Mouse (Mus musculus): Measurements from ENCODE around the gene Sned1. TPM values are rescaled to one million over a fixed set of nuclear protein-coding genes. Genes with fewer than 3 reads are reported as not detected.

Sned1 gene
- polyA plus RNA-seq, 1 experiment from 2014 or later: 17.9 TPM

DNA sequence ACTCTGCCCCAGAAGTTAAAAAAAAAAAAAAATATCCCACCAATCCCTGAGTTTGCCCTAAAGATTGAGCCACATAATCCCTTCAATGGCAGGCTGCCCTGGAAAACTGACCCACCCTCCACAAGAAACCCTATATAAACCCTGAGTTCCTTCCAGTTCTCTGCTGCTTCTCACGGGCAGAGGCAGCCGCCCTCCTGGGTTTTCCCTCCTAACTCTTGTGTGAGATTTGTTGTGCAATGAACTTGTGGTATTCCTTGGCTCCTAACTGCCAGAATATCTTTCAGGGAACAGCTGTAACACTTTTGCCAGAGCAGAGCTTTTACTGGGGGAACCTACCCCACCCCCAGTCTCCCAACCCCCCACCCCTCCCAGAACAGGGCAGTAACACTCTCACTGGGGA lies 16.9 kb downstream of the Sned1 start:
- no peak overlapping the region for H3K9ac ChIP-seq (ENCODE audit: low read depth, low read length)
- 28% methylated on average over 2 of the region's 2 CpGs for whole genome bisulfite sequencing
- no peak overlapping the region for H3K4me2 ChIP-seq (replicated peaks; ENCODE audit: low read depth, low read length)
- no peaks in the 10 kb centered on the region for H3K27me3 ChIP-seq (ENCODE audit: control insufficient read depth, insufficient read depth, low read length)
- no peaks in the 10 kb centered on the region for H3K4me1 ChIP-seq (ENCODE audit: control insufficient read depth, insufficient read depth, low read length)
- no peak for ATAC-seq (ENCODE audit: low FRiP score, low TSS enrichment)
- H3K27ac ChIP-seq (ENCODE audit: low read depth, low read length): no peak overlapping the region
- H3K36me3 ChIP-seq (ENCODE audit: control insufficient read depth, insufficient read depth, low read length): no peaks in the 10 kb centered on the region
- no peaks in the 10 kb centered on the region for H3K9me3 ChIP-seq (ENCODE audit: control insufficient read depth, low read length)
- H3K4me3 ChIP-seq (ENCODE audit: low read length): no peak overlapping the region

DNA sequence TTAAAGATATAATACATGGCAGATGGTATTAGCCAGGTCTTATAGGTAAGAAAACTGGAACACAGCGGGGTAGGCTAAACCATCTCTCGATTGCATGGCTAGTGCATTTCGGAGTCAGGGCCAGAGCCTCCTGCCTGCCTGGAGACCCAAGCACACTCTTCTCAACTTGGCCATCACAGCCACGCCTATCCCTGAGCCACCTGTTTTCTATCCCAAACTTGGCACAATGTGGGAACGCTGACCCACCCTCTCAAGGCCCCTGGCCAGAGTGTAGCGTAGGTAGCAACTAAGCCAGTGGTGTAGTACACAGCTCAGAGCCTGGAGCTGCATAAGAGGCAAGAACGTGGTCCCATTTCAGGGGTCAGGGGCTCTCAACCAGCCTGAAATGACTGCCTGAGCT lies 20.1 kb downstream of the Sned1 start:
- Histone ChIP-seq H3K9ac (ENCODE audit: low read depth, low read length) (no peak overlapping the region), H3K9me3 (ENCODE audit: control insufficient read depth, low read length) (no peaks in the 10 kb centered on the region), H3K36me3 (ENCODE audit: control insufficient read depth, insufficient read depth, low read length) (peaks cover 4% of the 10 kb centered on the region; the same call in 1 of the 2 replicates), H3K27me3 (ENCODE audit: control insufficient read depth, insufficient read depth, low read length) (no peaks in the 10 kb centered on the region), H3K27ac (ENCODE audit: low read depth, low read length) (no peak overlapping the region), H3K4me1 (ENCODE audit: control insufficient read depth, insufficient read depth, low read length) (no peaks in the 10 kb centered on the region), H3K4me2 (replicated peaks; ENCODE audit: low read depth, low read length) (no peak overlapping the region), H3K4me3 (ENCODE audit: low read length) (no peak overlapping the region)
- ATAC-seq (ENCODE audit: low FRiP score, low TSS enrichment): no peak
- WGBS: 95% methylated on average over 7 of the region's 7 CpGs

DNA sequence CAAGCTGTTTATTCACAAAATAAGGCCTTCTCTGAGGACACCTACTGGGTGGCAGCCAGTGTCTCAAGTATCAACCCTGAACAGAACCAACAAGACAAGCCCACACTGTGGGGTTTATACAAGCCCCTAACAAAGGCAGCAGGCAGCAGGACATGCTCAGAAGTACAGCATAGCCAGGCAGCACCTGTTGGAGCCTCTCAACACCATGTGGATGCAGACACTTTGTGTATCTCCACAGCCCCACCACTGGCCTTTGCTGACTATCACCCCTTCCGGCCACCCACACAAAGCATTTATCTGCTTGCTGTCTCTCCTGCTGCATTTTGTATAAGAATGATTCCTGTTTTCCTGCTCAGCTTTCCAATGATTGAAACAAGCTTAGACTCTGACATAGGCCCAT lies 21.9 kb downstream of the Sned1 start:
- no peak for ATAC-seq (ENCODE audit: low FRiP score, low TSS enrichment)
- H3K4me1 ChIP-seq (ENCODE audit: control insufficient read depth, insufficient read depth, low read length): no peaks in the 10 kb centered on the region
- peaks cover 4% of the 10 kb centered on the region; the same call in 1 of the 2 replicates for H3K36me3 ChIP-seq (ENCODE audit: control insufficient read depth, insufficient read depth, low read length)
- H3K4me2 ChIP-seq (replicated peaks; ENCODE audit: low read depth, low read length): no peak overlapping the region
- H3K9ac ChIP-seq (ENCODE audit: low read depth, low read length): no peak overlapping the region
- 88% methylated on average over 1 of the region's 1 CpGs for WGBS
- no peak overlapping the region for H3K27ac ChIP-seq (ENCODE audit: low read depth, low read length)
- H3K9me3 ChIP-seq (ENCODE audit: control insufficient read depth, low read length): no peaks in the 10 kb centered on the region
- no peak overlapping the region for H3K4me3 ChIP-seq (ENCODE audit: low read length)
- H3K27me3 ChIP-seq (ENCODE audit: control insufficient read depth, insufficient read depth, low read length): no peaks in the 10 kb centered on the region

DNA sequence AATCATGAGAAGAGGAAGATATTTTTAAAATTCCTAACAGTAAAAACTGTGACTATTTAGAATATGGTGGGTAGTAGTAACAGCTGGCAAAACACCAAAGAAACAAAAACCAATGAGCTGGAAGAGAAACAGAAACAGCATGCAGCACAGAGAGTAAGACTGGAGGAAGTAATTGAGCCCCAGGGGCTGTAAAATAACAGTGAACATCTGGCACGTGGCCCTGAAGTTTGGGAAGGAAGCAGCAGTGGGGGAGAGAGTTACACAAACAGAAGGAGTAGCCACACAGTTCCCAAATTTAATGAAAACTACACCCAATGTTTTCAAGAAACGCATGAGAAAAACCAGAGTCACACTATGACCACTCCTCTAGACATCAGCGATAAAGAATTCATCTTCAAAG lies 31.6 kb downstream of the Sned1 start:
- H3K27me3 ChIP-seq (ENCODE audit: control insufficient read depth, insufficient read depth, low read length): no peaks in the 10 kb centered on the region
- no peak overlapping the region for H3K9ac ChIP-seq (ENCODE audit: low read depth, low read length)
- H3K27ac ChIP-seq (ENCODE audit: low read depth, low read length): no peak overlapping the region
- H3K4me1 ChIP-seq (ENCODE audit: control insufficient read depth, insufficient read depth, low read length): no peaks in the 10 kb centered on the region
- H3K9me3 ChIP-seq (ENCODE audit: control insufficient read depth, low read length): no peaks in the 10 kb centered on the region
- peaks cover 5% of the 10 kb centered on the region for H3K36me3 ChIP-seq (ENCODE audit: control insufficient read depth, insufficient read depth, low read length)
- H3K4me3 ChIP-seq (ENCODE audit: low read length): no peak overlapping the region
- 23% methylated on average over 3 of the region's 3 CpGs for WGBS
- no peak for ATAC-seq (ENCODE audit: low FRiP score, low TSS enrichment)
- no peak overlapping the region for H3K4me2 ChIP-seq (replicated peaks; ENCODE audit: low read depth, low read length)

DNA sequence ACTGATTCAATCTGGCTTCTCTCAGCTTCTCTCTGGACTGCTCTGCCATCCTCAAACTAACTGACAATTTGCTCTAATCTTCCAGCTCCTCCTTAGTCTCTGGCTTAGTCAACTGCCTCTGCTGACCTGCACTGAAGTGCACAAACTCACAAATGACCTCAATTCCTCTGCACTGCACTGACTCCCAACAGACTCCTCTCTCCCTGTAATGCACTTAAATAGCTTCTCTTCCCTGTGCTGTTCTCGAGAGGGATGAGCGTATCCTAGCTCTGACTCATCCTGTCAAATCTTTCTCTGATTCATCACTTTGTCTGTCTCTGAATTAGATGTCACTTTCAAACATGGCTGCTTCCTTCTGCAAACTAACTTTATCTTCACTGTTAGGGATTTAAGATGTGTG lies 32.6 kb downstream of the Sned1 start:
- peaks cover 5% of the 10 kb centered on the region for H3K36me3 ChIP-seq (ENCODE audit: control insufficient read depth, insufficient read depth, low read length)
- ATAC-seq (ENCODE audit: low FRiP score, low TSS enrichment): no peak
- H3K4me1 ChIP-seq (ENCODE audit: control insufficient read depth, insufficient read depth, low read length): no peaks in the 10 kb centered on the region
- H3K4me2 ChIP-seq (replicated peaks; ENCODE audit: low read depth, low read length): no peak overlapping the region
- H3K9ac ChIP-seq (ENCODE audit: low read depth, low read length): no peak overlapping the region
- WGBS: 93% methylated on average over 2 of the region's 2 CpGs
- H3K27me3 ChIP-seq (ENCODE audit: control insufficient read depth, insufficient read depth, low read length): no peaks in the 10 kb centered on the region
- H3K27ac ChIP-seq (ENCODE audit: low read depth, low read length): no peak overlapping the region
- no peak overlapping the region for H3K4me3 ChIP-seq (ENCODE audit: low read length)
- no peaks in the 10 kb centered on the region for H3K9me3 ChIP-seq (ENCODE audit: control insufficient read depth, low read length)

DNA sequence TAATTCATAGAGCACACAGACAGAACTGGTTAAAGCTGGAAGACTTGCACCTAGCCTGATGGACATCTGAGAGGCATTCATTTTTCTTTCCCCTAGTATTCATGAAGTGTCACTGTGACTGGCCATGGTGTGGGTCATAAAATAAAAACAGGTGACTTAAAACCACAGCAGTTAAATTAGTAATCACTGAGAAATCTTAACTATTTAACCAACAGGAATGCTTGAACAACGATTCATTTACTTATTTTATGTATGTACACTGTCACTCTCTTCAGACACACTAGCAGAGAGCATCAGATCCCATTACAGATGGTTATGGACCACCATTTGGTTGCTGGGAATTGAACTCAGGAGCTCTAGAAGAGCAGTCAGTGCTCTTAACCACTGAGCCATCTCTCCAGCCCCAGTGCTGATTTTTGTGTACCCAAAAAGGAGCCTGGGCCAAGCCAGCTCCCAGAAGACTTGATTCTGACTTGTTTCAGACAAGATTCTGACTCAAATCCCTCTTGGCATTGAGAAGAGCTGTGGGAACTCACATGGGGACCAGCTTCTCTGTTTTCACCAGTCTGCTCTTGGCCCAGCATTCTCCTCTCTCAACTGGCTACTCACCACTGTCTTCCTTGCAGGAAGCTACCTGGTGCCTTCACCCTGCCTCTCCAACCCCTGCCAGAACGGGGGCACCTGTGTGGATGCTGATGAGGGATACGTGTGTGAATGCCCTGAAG lies 35.0 kb downstream of the Sned1 start:
- no peak overlapping the region for H3K4me3 ChIP-seq (ENCODE audit: low read length)
- no peak overlapping the region for H3K9ac ChIP-seq (ENCODE audit: low read depth, low read length)
- H3K36me3 ChIP-seq (ENCODE audit: control insufficient read depth, insufficient read depth, low read length): peaks cover 10% of the 10 kb centered on the region
- H3K27ac ChIP-seq (ENCODE audit: low read depth, low read length): no peak overlapping the region
- no peak for ATAC-seq (ENCODE audit: low FRiP score, low TSS enrichment)
- H3K4me1 ChIP-seq (ENCODE audit: control insufficient read depth, insufficient read depth, low read length): no peaks in the 10 kb centered on the region
- H3K27me3 ChIP-seq (ENCODE audit: control insufficient read depth, insufficient read depth, low read length): no peaks in the 10 kb centered on the region
- H3K9me3 ChIP-seq (ENCODE audit: control insufficient read depth, low read length): no peaks in the 10 kb centered on the region
- 72% methylated on average over 3 of the region's 3 CpGs for WGBS
- no peak overlapping the region for H3K4me2 ChIP-seq (replicated peaks; ENCODE audit: low read depth, low read length)

DNA sequence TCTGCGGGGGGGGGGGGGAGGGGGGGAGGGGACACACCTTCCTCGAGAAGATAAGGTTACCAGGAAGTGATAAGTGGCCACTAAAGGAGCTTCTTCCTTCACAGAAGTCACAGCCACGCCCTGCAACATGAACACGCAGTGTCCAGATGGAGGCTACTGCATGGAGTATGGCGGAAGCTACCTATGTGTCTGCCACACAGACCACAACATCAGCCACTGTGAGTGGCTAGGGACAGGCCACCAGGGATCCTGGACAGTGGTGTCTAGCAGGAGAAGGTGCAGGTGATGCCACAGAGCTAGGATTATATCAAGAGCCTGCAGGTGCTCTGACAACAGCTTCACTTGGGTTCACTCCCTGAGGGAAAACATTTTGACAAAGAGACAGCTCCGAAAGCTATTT lies 36.1 kb downstream of the Sned1 start:
- Histone ChIP-seq H3K27me3 (ENCODE audit: control insufficient read depth, insufficient read depth, low read length) (no peaks in the 10 kb centered on the region), H3K4me3 (ENCODE audit: low read length) (no peak overlapping the region), H3K9ac (ENCODE audit: low read depth, low read length) (no peak overlapping the region), H3K4me2 (replicated peaks; ENCODE audit: low read depth, low read length) (no peak overlapping the region), H3K36me3 (ENCODE audit: control insufficient read depth, insufficient read depth, low read length) (peaks cover 10% of the 10 kb centered on the region), H3K27ac (ENCODE audit: low read depth, low read length) (no peak overlapping the region), H3K9me3 (ENCODE audit: control insufficient read depth, low read length) (no peaks in the 10 kb centered on the region), H3K4me1 (ENCODE audit: control insufficient read depth, insufficient read depth, low read length) (no peaks in the 10 kb centered on the region)
- WGBS: 77% methylated on average over 6 of the region's 6 CpGs
- ATAC-seq (ENCODE audit: low FRiP score, low TSS enrichment): no peak

DNA sequence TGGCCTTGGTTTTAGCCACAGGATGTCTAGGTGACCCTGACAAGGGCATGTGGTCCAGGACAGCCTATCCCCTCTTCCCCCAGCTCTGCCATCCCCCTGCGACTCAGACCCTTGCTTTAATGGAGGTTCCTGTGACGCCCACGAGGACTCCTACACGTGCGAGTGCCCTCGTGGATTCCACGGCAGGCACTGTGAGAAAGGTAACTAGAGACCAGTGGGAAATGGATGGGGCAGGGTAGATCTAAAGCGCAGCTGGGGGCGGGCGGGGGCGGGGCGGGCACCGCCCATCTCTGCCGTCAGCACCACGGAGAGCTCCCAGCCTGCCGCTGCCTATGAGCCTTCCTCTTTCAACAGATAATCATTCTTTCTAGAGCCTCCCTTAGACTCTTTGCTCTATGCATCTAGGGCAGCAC lies 36.8 kb downstream of the Sned1 start:
- peaks cover 10% of the 10 kb centered on the region for H3K36me3 ChIP-seq (ENCODE audit: control insufficient read depth, insufficient read depth, low read length)
- H3K4me2 ChIP-seq (replicated peaks; ENCODE audit: low read depth, low read length): no peak overlapping the region
- no peak overlapping the region for H3K9ac ChIP-seq (ENCODE audit: low read depth, low read length)
- no peak overlapping the region for H3K4me3 ChIP-seq (ENCODE audit: low read length)
- H3K9me3 ChIP-seq (ENCODE audit: control insufficient read depth, low read length): no peaks in the 10 kb centered on the region
- WGBS: 2% methylated on average over 16 of the region's 16 CpGs
- H3K4me1 ChIP-seq (ENCODE audit: control insufficient read depth, insufficient read depth, low read length): no peaks in the 10 kb centered on the region
- no peak overlapping the region for H3K27ac ChIP-seq (ENCODE audit: low read depth, low read length)
- no peaks in the 10 kb centered on the region for H3K27me3 ChIP-seq (ENCODE audit: control insufficient read depth, insufficient read depth, low read length)
- ATAC-seq (ENCODE audit: low FRiP score, low TSS enrichment): peak; percentile 56; the same call in 1 of the 2 replicates

DNA sequence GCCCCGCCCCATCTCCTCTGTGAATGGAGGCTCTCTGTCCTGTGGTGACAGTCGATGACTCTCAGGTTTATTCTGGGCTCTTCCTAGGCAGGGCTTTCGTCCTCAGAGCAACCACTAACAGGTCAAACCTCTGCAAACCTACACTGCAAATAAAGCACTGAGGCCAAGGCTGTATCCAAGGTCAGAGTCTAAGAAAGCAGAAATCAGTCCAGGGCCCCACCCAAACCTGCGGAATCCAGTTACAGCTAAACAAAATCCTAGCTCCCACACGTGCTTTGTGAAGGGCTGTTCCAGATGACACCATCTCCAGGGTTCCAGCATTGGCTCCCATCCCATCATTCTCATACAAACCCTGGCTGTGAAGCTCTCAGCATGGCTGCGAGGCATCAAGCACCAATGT lies 39.9 kb downstream of the Sned1 start:
- H3K36me3 ChIP-seq (ENCODE audit: control insufficient read depth, insufficient read depth, low read length): peaks cover 10% of the 10 kb centered on the region
- ATAC-seq (ENCODE audit: low FRiP score, low TSS enrichment): no peak
- 71% methylated on average over 6 of the region's 6 CpGs for whole genome bisulfite sequencing

More for the DNA sequence above, 39.9 kb downstream of the Sned1 start:
- H3K27me3 ChIP-seq (ENCODE audit: control insufficient read depth, insufficient read depth, low read length): no peaks in the 10 kb centered on the region
- H3K9ac ChIP-seq (ENCODE audit: low read depth, low read length): no peak overlapping the region
- H3K27ac ChIP-seq (ENCODE audit: low read depth, low read length): no peak overlapping the region
- H3K4me1 ChIP-seq (ENCODE audit: control insufficient read depth, insufficient read depth, low read length): no peaks in the 10 kb centered on the region
- no peaks in the 10 kb centered on the region for H3K9me3 ChIP-seq (ENCODE audit: control insufficient read depth, low read length)
- no peak overlapping the region for H3K4me2 ChIP-seq (replicated peaks; ENCODE audit: low read depth, low read length)
- no peak overlapping the region for H3K4me3 ChIP-seq (ENCODE audit: low read length)
